Mouse (Mus musculus) bone marrow macrophage, adult 2 months (primary cell): ENCODE measurements at regions not wholly inside any gene's neighbourhood (a gene's known extent, or its start where the extent isn't known, plus 50 kb on each side); places are given as distances from the start of the nearest gene placed in this dataset.

ENCODE experiments used
- CTCF ChIP-seq: IDR thresholded peaks from 2 replicates; pipeline ENCODE4 v1.5.1; 2012; ENCODE audit warnings: low read depth, mild to moderate bottlenecking, low read length, moderate library complexity
- POLR2A ChIP-seq: IDR thresholded peaks from 2 replicates; pipeline ENCODE4 v1.6.1; 2012; ENCODE audit warnings: mild to moderate bottlenecking, low read depth, low read length, borderline replicate concordance

GRCm38 (mm10) chr8:33980999-33981398 lies 130.5 kb downstream of the Gm10131 start:
- TF ChIP-seq POLR2A (no peak), CTCF (no peak)
